Mouse (Mus musculus): ENCODE measurements around the gene Wtap. TPM values are rescaled to one million over a fixed set of nuclear protein-coding genes. Genes with fewer than 3 reads are reported as not detected.
"Not testable (repeated sequence)": the region's sequence is repeated elsewhere in the genome, so short reads cannot be mapped to it uniquely, and the experiment has no call there.

The Wtap gene
- total and polyA plus RNA-seq, 3 experiments: 63.5 to 74.0 TPM; not detected in 1

GRCm38 (mm10) chr17:13006984-13007383, 13.0 kb upstream of the Wtap start:
- Histone ChIP-seq H3K27me3 (ENCODE audit: control insufficient read depth in 1 of 2, insufficient read depth in 2 of 2, low read length in 2 of 2) (no peaks in the 10 kb centered on the region), H3K27ac (ENCODE audit: control insufficient read depth, low read depth, low read length) (no peak overlapping the region), H3K9ac (ENCODE audit: control insufficient read depth, low read depth, low read length, poor library complexity, severe bottlenecking) (peak overlapping the region; percentile 52), H3K4me3 (ENCODE audit: control insufficient read depth in 1 of 2, insufficient read depth in 1 of 2, low read depth in 2 of 2, low read length in 2 of 2) (peak overlapping the region; percentile 50 to 52; a peak in 3 of 4 replicates), H3K4me1 (ENCODE audit: control insufficient read depth in 1 of 2, insufficient read depth in 2 of 2, low read length in 2 of 2) (peaks cover 0 to 3% of the 10 kb centered on the region in 2 experiments; a peak in 2 of 4 replicates), H3K9me3 (replicated peaks; ENCODE audit: insufficient read depth, low read length) (no peaks in the 10 kb centered on the region), H3K36me3 (ENCODE audit: control insufficient read depth in 1 of 2, insufficient read depth in 2 of 2, low read length in 2 of 2) (peaks cover 8 to 9% of the 10 kb centered on the region in 2 experiments), H3K79me2 (ENCODE audit: control insufficient read depth, insufficient read depth, low read length, poor library complexity) (peaks cover 15% of the 10 kb centered on the region)
- TF ChIP-seq MYC (IDR thresholded peaks at IDR 0.05; ENCODE audit: low read depth, low read length) (no peak), HCFC1 (IDR thresholded peaks at IDR 0.05; ENCODE audit: low read depth, low read length) (no peak), JUND (IDR thresholded peaks at IDR 0.05; ENCODE audit: low read depth, low read length) (no peak), E2F4 (IDR thresholded peaks at IDR 0.05; ENCODE audit: borderline replicate concordance, low read depth, low read length) (no peak), POLR2AphosphoS5 (IDR thresholded peaks at IDR 0.05; ENCODE audit: borderline replicate concordance, low read depth, low read length) (no peak), ZKSCAN1 (IDR thresholded peaks at IDR 0.05; ENCODE audit: low read depth, low read length) (no peak), ZMIZ1 (IDR thresholded peaks at IDR 0.05; ENCODE audit: low read depth, low read length) (no peak), RAD21 (IDR thresholded peaks at IDR 0.05; ENCODE audit: low read depth, low read length) (no peak), USF2 (IDR thresholded peaks at IDR 0.05; ENCODE audit: borderline replicate concordance in 1 of 2, insufficient read depth in 1 of 2, low read depth in 1 of 2, low read length in 2 of 2) (no peak), RCOR1 (IDR thresholded peaks at IDR 0.05; ENCODE audit: low read depth, low read length) (no peak), ELF1 (IDR thresholded peaks at IDR 0.05; ENCODE audit: low read depth, low read length) (no peak), POLR2A (IDR thresholded peaks at IDR 0.05; ENCODE audit: control insufficient read depth in 1 of 2, insufficient read depth in 1 of 2, low read depth in 1 of 2, low read length in 2 of 2, poor library complexity in 1 of 2) (no peak), GABPA (IDR thresholded peaks at IDR 0.05; ENCODE audit: low read depth, low read length) (no peak), MYB (IDR thresholded peaks at IDR 0.05; ENCODE audit: low read depth, low read length) (no peak), GATA1 (IDR thresholded peaks at IDR 0.05; ENCODE audit: low read depth, low read length) (no peak), NELFE (IDR thresholded peaks at IDR 0.05; ENCODE audit: low read depth, low read length) (no peak), MAFK (IDR thresholded peaks at IDR 0.05; ENCODE audit: borderline replicate concordance, low read depth, low read length) (no peak)
- DNase-seq (ENCODE audit: low read depth, low spot score): no peak

- H3K9ac ChIP-seq (ENCODE audit: control insufficient read depth, low read depth, low read length, poor library complexity, severe bottlenecking): peak within 1 kb of the TSS; percentile 52
- not testable (repeated sequence) for H3K27ac ChIP-seq (ENCODE audit: control insufficient read depth, low read depth, low read length)
These were observed 12.6 kb upstream of the Wtap start, which contains the start of gene Sod2 for GRCm38 (mm10) chr17:13006546-13006945. Gene Sod2 (plus strand): TSS chr17:13006846.

GRCm38 (mm10) chr17:13004436-13004835, 10.5 kb upstream of the Wtap start:
- not testable (repeated sequence) for DNase-seq (ENCODE audit: low read depth, low spot score); H3K4me3 ChIP-seq (ENCODE audit: control insufficient read depth in 1 of 2, insufficient read depth in 1 of 2, low read depth in 2 of 2, low read length in 2 of 2); H3K27ac ChIP-seq (ENCODE audit: control insufficient read depth, low read depth, low read length); H3K36me3 ChIP-seq (ENCODE audit: control insufficient read depth in 1 of 2, insufficient read depth in 2 of 2, low read length in 2 of 2); H3K4me1 ChIP-seq (ENCODE audit: control insufficient read depth in 1 of 2, insufficient read depth in 2 of 2, low read length in 2 of 2); H3K27me3 ChIP-seq (ENCODE audit: control insufficient read depth in 1 of 2, insufficient read depth in 2 of 2, low read length in 2 of 2); H3K9ac ChIP-seq (ENCODE audit: control insufficient read depth, low read depth, low read length, poor library complexity, severe bottlenecking); H3K9me3 ChIP-seq (replicated peaks; ENCODE audit: insufficient read depth, low read length)
- peaks cover 14% of the 10 kb centered on the region for H3K79me2 ChIP-seq (ENCODE audit: control insufficient read depth, insufficient read depth, low read length, poor library complexity)

More at GRCm38 (mm10) chr17:13006546-13006945, 12.6 kb upstream of the Wtap start, which contains the start of gene Sod2:
- H3K4me1 ChIP-seq (ENCODE audit: control insufficient read depth in 1 of 2, insufficient read depth in 2 of 2, low read length in 2 of 2); H3K27me3 ChIP-seq (ENCODE audit: control insufficient read depth in 1 of 2, insufficient read depth in 2 of 2, low read length in 2 of 2); H3K36me3 ChIP-seq (ENCODE audit: control insufficient read depth in 1 of 2, insufficient read depth in 2 of 2, low read length in 2 of 2); DNase-seq (ENCODE audit: low read depth, low spot score); H3K9me3 ChIP-seq (replicated peaks; ENCODE audit: insufficient read depth, low read length): not testable (repeated sequence)
- Histone ChIP-seq H3K4me3 (ENCODE audit: control insufficient read depth in 1 of 2, insufficient read depth in 1 of 2, low read depth in 2 of 2, low read length in 2 of 2) (peak within 1 kb of the TSS; percentile 52 to 87), H3K79me2 (ENCODE audit: control insufficient read depth, insufficient read depth, low read length, poor library complexity) (peaks cover 15% of the 10 kb centered on the region)

Measured in MEL (cell line).